Mouse (Mus musculus) G1E (cell line): ENCODE results near the gene Banf1. TPM values are rescaled to one million over a fixed set of nuclear protein-coding genes. Genes with fewer than 3 reads are reported as not detected.
"Not testable (repeated sequence)": the region's sequence is repeated elsewhere in the genome, so short reads cannot be mapped to it uniquely, and the experiment has no call there.

Source experiments
- ATAC-seq: 2 replicates; pipeline ENCODE4 v1.8.0; 2016; ENCODE audit warnings: mild to moderate bottlenecking; ENCODE audit not compliant: insufficient number of reproducible peaks, poor library complexity, low FRiP score, severe bottlenecking; ENCODE audit errors: extremely low read depth
- DNase-seq: peaks from one replicate; pipeline ENCODE4 v3.0.0; 2012; ENCODE audit warnings: low spot score
- H3K27me3 ChIP-seq: 2 replicates; pipeline ENCODE4 v1.6.1; 2012; ENCODE audit warnings: mild to moderate bottlenecking, low read length, inconsistent platforms; ENCODE audit not compliant: insufficient read depth
- H3K36me3 ChIP-seq: replicated peaks from 2 replicates; pipeline ENCODE3; 2012; ENCODE audit warnings: mild to moderate bottlenecking, inconsistent platforms
- H3K4me1 ChIP-seq: 2 replicates; pipeline ENCODE4 v1.6.1; 2012; ENCODE audit warnings: low read depth, low read length, inconsistent platforms, mixed read lengths; ENCODE audit not compliant: insufficient read depth
- H3K4me3 ChIP-seq: 2 replicates; pipeline ENCODE4 v1.5.1; 2012; ENCODE audit warnings: low read depth, mild to moderate bottlenecking, inconsistent platforms, low read length, moderate library complexity, mixed read lengths
- H3K9me3 ChIP-seq: replicated peaks from 2 replicates; pipeline ENCODE4 v1.6.1; 2012; ENCODE audit warnings: inconsistent platforms
- CTCF ChIP-seq: IDR thresholded peaks from 2 replicates; pipeline ENCODE4 v1.5.1; 2012; ENCODE audit warnings: low read depth, low read length, inconsistent platforms, mixed read lengths
- GATA1 ChIP-seq: IDR thresholded peaks from 2 replicates; pipeline ENCODE4 v1.6.1; 2012; ENCODE audit warnings: borderline replicate concordance, low read length, inconsistent platforms, mixed read lengths
- GATA2 ChIP-seq: IDR thresholded peaks from 2 replicates; pipeline ENCODE4 v1.6.1; 2012; ENCODE audit warnings: low read depth, low read length, inconsistent platforms, borderline replicate concordance
- POLR2AphosphoS5 ChIP-seq: IDR thresholded peaks from 2 replicates; pipeline ENCODE4 v1.6.1; 2012; ENCODE audit warnings: low read depth, low read length, inconsistent platforms; ENCODE audit not compliant: insufficient replicate concordance
- TAL1 ChIP-seq: conservative IDR thresholded peaks from 2 replicates; pipeline ENCODE4 v1.6.1; 2012; ENCODE audit warnings: low read depth, low read length, inconsistent platforms, mixed read lengths
- polyA plus RNA-seq: library from polyadenylated mRNA; stranded (reverse); fragments of >175 nt; gene quantifications from 2 replicates; pipeline ENCODE4 v1.2.3, GENCODE M21; 2012
- total RNA-seq, 2 experiments: library from RNA; stranded (forward) in 1 of 2; stranded (reverse) in 1 of 2; fragments of 200-1000 nt in 1 of 2; fragments of >200 nt in 1 of 2; fragmentation: Nextera tagmentation in 1 of 2; gene quantifications; 2 replicates each; pipeline ENCODE4 v1.2.3; 2014 to 2017

The Banf1 gene
- total and polyA plus RNA-seq, 3 experiments = 42.1 to 329 (median 210) TPM

DNA sequence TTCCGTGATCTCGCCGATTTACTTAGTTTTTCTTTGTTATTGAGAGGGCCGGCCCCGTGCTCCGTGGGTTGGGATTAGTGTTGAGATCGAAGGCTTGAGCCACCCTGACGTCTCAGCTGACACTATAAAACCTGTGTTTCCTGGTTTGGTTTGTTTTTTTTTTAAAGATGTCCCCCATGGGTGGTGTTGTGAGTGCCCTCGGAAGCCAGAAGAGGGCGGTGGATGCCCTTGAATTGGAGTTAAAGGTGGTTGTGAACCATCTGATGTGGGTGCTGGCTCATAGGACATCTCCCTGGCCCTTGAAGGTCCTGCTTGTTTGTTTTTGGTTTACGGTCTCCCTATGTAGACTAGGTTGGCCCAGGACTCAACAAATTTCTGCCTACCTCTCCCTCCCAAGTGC lies 487 bp upstream of the Banf1 start:
- DNase-seq = no peak
- H3K4me1 ChIP-seq = peaks cover 40% of the 10 kb centered on the region
- TF ChIP-seq CTCF (no peak), POLR2AphosphoS5 (no peak), GATA1 (no peak), TAL1 (no peak), GATA2 (no peak)
- H3K4me3 ChIP-seq = peak overlapping the region; percentile 100
- peaks cover 76% of the 10 kb centered on the region for H3K36me3 ChIP-seq
- ATAC-seq = no peak
- H3K27me3 ChIP-seq = no peaks in the 10 kb centered on the region
- H3K9me3 ChIP-seq = no peaks in the 10 kb centered on the region

DNA sequence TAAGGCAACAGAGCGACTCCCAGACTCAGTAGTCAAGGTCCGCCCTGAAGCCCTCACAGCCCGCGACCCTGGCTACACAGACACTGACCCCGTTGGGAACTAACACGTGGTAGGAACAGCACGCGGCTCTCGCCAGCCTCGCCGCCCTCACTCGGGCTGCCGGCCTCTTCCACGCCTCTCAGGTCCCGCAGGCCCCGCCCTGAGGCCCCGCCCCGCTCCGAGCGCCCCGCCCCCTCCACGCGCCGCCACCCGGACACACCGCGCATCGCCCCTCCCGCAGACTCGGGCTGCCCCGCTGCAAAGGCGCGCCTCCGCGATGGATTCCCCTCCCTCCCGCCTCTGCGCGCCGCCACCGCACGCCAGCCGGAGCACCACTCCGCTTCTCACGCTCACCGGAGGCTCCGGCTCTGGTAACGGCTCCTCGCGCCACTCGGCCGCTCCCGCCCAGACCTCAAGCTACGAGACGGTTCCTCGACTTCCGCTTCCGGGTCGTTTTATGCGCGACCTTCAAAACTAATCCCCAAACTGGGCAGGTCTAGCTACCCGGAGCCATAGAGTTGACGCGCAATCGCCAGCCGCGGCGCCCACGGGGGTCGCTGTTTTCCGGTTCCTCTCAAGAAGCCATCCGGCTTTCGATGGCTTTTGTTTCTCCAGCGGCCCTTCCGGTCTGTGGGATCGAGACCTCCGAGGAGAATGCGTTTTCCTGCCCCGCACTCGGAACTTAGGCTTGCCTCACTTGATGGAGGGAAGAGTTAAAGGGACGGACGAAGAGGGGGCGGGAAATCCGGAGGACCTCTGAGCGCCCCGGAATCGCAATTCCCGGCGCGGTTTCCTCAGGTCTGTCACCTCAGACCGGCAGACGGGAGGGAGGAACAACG lies 554 bp downstream of the Banf1 start, which contains the start of gene Eif1ad:
Gene Eif1ad, plus strand, starts transcription at position 567 of the 878 bp plus-strand sequence.
- Histone ChIP-seq H3K9me3 (no peaks in the 10 kb centered on the region), H3K4me1 (peaks cover 40% of the 10 kb centered on the region), H3K4me3 (peak within 1 kb of the TSS; percentile 100), H3K36me3 (peaks cover 71% of the 10 kb centered on the region), H3K27me3 (no peaks in the 10 kb centered on the region)
- peak; percentile 75 for ATAC-seq
- peak; percentile 88 for DNase-seq
- no peak for TF ChIP-seq GATA2
- no peak for TF ChIP-seq TAL1
- no peak for TF ChIP-seq CTCF

DNA sequence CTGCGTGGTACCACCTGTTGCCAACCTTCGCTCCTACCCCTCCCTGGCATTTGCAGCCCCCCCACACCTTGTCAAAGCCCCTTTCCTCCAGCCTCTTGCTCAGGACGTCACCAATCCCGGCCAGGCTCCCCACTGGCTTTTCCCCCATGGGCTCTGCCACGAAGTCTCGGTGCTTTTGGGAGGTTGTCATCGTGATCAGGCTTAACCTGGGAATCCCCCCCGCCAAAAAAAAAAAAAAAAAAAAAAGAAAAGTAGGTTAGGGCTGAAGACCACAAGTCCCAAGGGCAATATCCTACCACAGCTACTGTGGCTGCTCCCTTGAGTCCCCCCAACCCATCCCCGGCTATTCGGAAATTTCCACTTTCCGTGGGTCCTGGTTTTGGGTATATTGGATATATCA lies 1.2 kb downstream of the Banf1 start:
- DNase-seq (no peak), ATAC-seq (no peak)
- peaks cover 40% of the 10 kb centered on the region for H3K4me1 ChIP-seq
- H3K9me3 ChIP-seq = no peaks in the 10 kb centered on the region
- H3K36me3 ChIP-seq = peaks cover 67% of the 10 kb centered on the region
- no peaks in the 10 kb centered on the region for H3K27me3 ChIP-seq
- TF ChIP-seq GATA2 = no peak
- TF ChIP-seq TAL1 = no peak
- TF ChIP-seq POLR2AphosphoS5 = no peak
- TF ChIP-seq GATA1 = no peak
- no peak for TF ChIP-seq CTCF
- H3K4me3 ChIP-seq = peak overlapping the region; percentile 100

DNA sequence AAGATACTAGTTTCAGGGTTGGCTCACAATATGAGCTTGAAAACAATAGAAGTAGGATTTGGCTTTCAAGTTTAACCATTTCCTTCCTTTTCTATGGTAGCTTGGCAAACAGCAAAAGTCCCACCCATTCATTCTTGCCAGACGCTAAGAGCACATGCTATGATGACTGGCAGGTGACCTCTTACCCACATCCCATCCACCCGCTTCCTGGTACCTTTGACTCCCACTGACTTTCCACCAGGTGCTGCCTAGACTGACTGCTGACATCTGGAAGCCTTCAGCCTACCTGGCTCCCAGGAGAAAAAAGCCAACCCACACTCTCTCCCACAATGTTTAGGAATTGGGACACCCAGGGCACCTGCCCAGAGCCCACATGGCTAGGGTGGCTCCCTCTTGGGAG lies 2.8 kb downstream of the Banf1 start:
- DNase-seq = no peak
- H3K4me3 ChIP-seq = no peak overlapping the region
- no peak for ATAC-seq
- TF ChIP-seq GATA1 (no peak), GATA2 (no peak), CTCF (no peak), POLR2AphosphoS5 (no peak), TAL1 (no peak)
- peaks cover 33% of the 10 kb centered on the region for H3K4me1 ChIP-seq
- H3K27me3 ChIP-seq = no peaks in the 10 kb centered on the region
- peaks cover 57% of the 10 kb centered on the region for H3K36me3 ChIP-seq
- H3K9me3 ChIP-seq = no peaks in the 10 kb centered on the region

DNA sequence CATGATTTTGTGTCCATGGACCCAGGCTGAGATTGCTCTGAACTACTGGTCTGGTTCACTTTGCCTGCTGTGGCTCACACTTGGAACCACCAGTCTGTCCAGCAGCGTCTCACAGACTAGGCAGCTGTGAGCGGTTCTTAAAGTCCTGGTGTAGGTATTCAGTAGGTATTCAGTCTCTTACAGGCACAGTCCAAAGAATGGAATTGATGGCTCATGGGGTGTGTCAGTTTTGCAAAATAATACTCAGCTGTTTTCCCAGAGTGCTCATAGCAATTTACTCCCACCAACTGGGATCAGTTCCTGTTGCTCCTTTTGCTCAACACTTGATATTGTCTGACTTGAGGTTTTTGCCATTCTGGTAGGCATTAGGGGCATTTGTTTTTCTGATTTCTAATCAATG lies 4.8 kb downstream of the Banf1 start:
- ATAC-seq (no peak), DNase-seq (no peak)
- Histone ChIP-seq H3K36me3 (peaks cover 46% of the 10 kb centered on the region), H3K9me3 (no peaks in the 10 kb centered on the region), H3K4me1 (peaks cover 23% of the 10 kb centered on the region), H3K27me3 (no peaks in the 10 kb centered on the region), H3K4me3 (no peak overlapping the region)
- TF ChIP-seq CTCF = no peak
- TF ChIP-seq GATA1 = no peak
- TF ChIP-seq POLR2AphosphoS5 = no peak
- TF ChIP-seq GATA2 = no peak
- TF ChIP-seq TAL1 = no peak

DNA sequence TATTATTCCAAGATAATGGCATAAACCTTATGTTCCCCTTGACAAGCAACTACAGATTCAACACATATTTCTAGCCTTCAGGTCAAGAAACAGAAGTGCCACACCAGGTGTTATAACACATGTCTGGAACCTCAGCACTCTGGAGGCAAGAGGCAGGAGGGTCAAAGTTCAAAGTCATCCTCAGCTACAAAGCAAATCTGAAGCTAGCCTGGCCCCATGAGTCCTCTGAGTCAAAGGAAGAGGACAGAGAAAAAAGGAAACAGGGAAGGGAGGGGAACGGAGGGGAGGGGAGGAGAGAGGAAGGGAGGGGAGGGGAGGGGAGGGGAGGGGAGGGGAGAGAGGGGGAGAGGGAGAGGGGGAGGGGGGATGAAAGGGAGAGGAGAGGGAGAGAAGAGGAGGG lies 10.9 kb downstream of the Banf1 start:
- H3K27me3 ChIP-seq = peaks cover 24% of the 10 kb centered on the region
- H3K36me3 ChIP-seq = peaks cover 9% of the 10 kb centered on the region
- no peak for ATAC-seq
- peaks cover 9% of the 10 kb centered on the region; the same call in 1 of the 2 replicates for H3K4me1 ChIP-seq
- TF ChIP-seq TAL1 (no peak), GATA1 (no peak), POLR2AphosphoS5 (no peak), GATA2 (no peak), CTCF (no peak)
- H3K4me3 ChIP-seq = no peak overlapping the region
- no peak for DNase-seq
- H3K9me3 ChIP-seq = no peaks in the 10 kb centered on the region

DNA sequence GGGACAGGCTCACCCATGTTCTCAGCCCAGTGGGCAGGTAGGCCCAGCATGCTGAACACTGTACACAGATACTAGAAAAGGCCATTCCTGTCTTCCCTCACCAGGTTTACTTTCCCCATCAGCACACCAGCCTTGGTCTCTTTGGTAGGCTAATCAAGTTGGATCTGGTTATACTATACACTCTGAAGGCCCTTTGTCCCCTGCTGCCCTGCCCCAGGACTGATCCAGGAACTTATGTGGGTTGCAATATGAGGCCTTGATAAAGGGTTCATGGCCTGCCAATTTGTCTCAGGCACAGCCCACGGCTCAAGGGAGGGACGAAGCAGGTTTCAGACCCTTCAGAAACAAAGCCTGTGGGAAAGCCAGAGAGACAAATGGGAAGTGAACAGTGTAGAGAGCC lies 13.4 kb downstream of the Banf1 start:
- TF ChIP-seq GATA2 (no peak), CTCF (no peak), POLR2AphosphoS5 (no peak), TAL1 (no peak), GATA1 (no peak)
- Histone ChIP-seq H3K36me3 (no peaks in the 10 kb centered on the region), H3K4me1 (peaks cover 13% of the 10 kb centered on the region; the same call in 1 of the 2 replicates), H3K9me3 (no peaks in the 10 kb centered on the region), H3K27me3 (peaks cover 41% of the 10 kb centered on the region), H3K4me3 (no peak overlapping the region)
- ATAC-seq (no peak), DNase-seq (no peak)

DNA sequence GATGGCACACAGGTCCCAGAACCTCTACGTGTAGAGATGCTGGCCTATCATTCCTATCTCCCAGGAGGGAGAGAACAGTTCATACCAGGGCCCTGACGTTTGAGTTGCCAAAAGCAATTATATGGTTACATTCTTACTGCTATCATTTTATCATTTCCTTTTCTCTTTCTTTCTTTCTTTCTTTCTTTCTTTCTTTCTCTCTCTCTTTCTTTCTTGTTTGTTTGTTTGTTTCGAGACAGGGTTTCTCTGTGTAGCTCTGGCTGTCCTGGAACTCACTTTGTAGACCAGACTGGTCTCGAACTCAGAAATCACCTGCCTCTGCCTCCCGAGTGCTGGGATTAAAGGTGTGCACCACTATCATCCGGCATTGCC lies 17.5 kb downstream of the Banf1 start, which contains the start of gene Cst6:
Gene Cst6, minus strand, starts transcription at position 73 of the 372 bp plus-strand sequence.
- DNase-seq, H3K4me1 ChIP-seq, ATAC-seq, H3K4me3 ChIP-seq, H3K9me3 ChIP-seq, H3K36me3 ChIP-seq: not testable (repeated sequence)
- H3K27me3 ChIP-seq = peaks cover 74% of the 10 kb centered on the region
